Mouse (Mus musculus) CH12.LX (cell line): ENCODE measurements at regions not wholly inside any gene's neighbourhood (a gene's known extent, or its start where the extent isn't known, plus 50 kb on each side); places are given as distances from the start of the nearest gene placed in this dataset.

Source experiments
- BHLHE40 ChIP-seq: IDR thresholded peaks from 2 replicates; pipeline ENCODE4 v1.6.1; 2011; ENCODE audit warnings: mild to moderate bottlenecking, low read depth, low read length, improper control_type of control experiment
- CTCF ChIP-seq, 2 experiments: IDR thresholded peaks in 1 of 2; conservative IDR thresholded peaks in 1 of 2; 2 replicates each; pipeline ENCODE4 v1.5.1; 2011 to 2012; ENCODE audit warnings: low read depth in 2 of 2, low read length in 2 of 2, improper control_type of control experiment in 1 of 2, inconsistent platforms in 1 of 2, mild to moderate bottlenecking in 1 of 2, moderate library complexity in 1 of 2
- ELF1 ChIP-seq: IDR thresholded peaks from 2 replicates; pipeline ENCODE4 v1.6.1; 2014; ENCODE audit warnings: low read depth, mild to moderate bottlenecking, inconsistent platforms, low read length, improper control_type of control experiment
- MAZ ChIP-seq: IDR thresholded peaks from 2 replicates; pipeline ENCODE4 v1.6.1; 2012; ENCODE audit warnings: low read depth, mild to moderate bottlenecking, inconsistent platforms, low read length, improper control_type of control experiment, moderate library complexity
- NELFE ChIP-seq: IDR thresholded peaks from 2 replicates; pipeline ENCODE4 v1.6.1; 2011; ENCODE audit warnings: low read depth, low read length, improper control_type of control experiment
- PAX5 ChIP-seq: IDR thresholded peaks from 2 replicates; pipeline ENCODE4 v1.6.1; 2012; ENCODE audit warnings: low read length, inconsistent platforms, mixed read lengths
- POLR2A ChIP-seq: IDR thresholded peaks from 2 replicates; pipeline ENCODE4 v1.6.1; 2011; ENCODE audit warnings: low read depth, mild to moderate bottlenecking, improper control_type of control experiment, low read length
- RCOR1 ChIP-seq: conservative IDR thresholded peaks from 2 replicates; pipeline ENCODE4 v1.6.1; 2012; ENCODE audit warnings: low read depth, mild to moderate bottlenecking, inconsistent platforms, low read length, improper control_type of control experiment
- SMC3 ChIP-seq: IDR thresholded peaks from 2 replicates; pipeline ENCODE4 v1.6.1; 2011; ENCODE audit warnings: low read depth, low read length, improper control_type of control experiment
- TCF12 ChIP-seq: IDR thresholded peaks from 2 replicates; pipeline ENCODE4 v1.6.1; 2014; ENCODE audit warnings: low read depth, mild to moderate bottlenecking, inconsistent platforms, low read length, improper control_type of control experiment
- USF1 ChIP-seq: IDR thresholded peaks from 2 replicates; pipeline ENCODE4 v1.6.1; 2014; ENCODE audit warnings: low read depth, mild to moderate bottlenecking, inconsistent platforms, low read length, improper control_type of control experiment
- USF2 ChIP-seq: conservative IDR thresholded peaks from 2 replicates; pipeline ENCODE4 v1.6.1; 2011; ENCODE audit warnings: low read depth, low read length, improper control_type of control experiment

- TF ChIP-seq POLR2A = no peak
- TF ChIP-seq CTCF (conservative IDR thresholded peaks at IDR 0.05 in 1 of 2, IDR thresholded peaks at IDR 0.05 in 1 of 2; ENCODE audit: low read depth in 2 of 2, low read length in 2 of 2) = no peak
- TF ChIP-seq USF1 = no peak
- TF ChIP-seq USF2 = no peak
- no peak for TF ChIP-seq NELFE
- no peak for TF ChIP-seq SMC3
- TF ChIP-seq TCF12 = no peak
- no peak for TF ChIP-seq BHLHE40
- TF ChIP-seq ELF1 = no peak
- TF ChIP-seq PAX5 = no peak
- no peak for TF ChIP-seq MAZ
- no peak for TF ChIP-seq RCOR1
Observed at GRCm38 (mm10) chr12:71397456-71397855, 87.8 kb downstream of the Dact1 start.
